Mouse (Mus musculus): Measurements from ENCODE around the gene 1600002K03Rik.
"Not testable (repeated sequence)": the region's sequence is repeated elsewhere in the genome, so short reads cannot be mapped to it uniquely, and the experiment has no call there.

1600002K03Rik gene

GRCm38 (mm10) chr10:80166136-80166535, 6.6 kb upstream of the 1600002K03Rik start:
- not testable (repeated sequence) for DNase-seq (ENCODE audit: low spot score in 2 of 2)

GRCm38 (mm10) chr10:80167460-80168037, 5.2 kb upstream of the 1600002K03Rik start:
- DNase-seq (ENCODE audit: low spot score in 2 of 2) = peak; percentile 98 to 99

DNA sequence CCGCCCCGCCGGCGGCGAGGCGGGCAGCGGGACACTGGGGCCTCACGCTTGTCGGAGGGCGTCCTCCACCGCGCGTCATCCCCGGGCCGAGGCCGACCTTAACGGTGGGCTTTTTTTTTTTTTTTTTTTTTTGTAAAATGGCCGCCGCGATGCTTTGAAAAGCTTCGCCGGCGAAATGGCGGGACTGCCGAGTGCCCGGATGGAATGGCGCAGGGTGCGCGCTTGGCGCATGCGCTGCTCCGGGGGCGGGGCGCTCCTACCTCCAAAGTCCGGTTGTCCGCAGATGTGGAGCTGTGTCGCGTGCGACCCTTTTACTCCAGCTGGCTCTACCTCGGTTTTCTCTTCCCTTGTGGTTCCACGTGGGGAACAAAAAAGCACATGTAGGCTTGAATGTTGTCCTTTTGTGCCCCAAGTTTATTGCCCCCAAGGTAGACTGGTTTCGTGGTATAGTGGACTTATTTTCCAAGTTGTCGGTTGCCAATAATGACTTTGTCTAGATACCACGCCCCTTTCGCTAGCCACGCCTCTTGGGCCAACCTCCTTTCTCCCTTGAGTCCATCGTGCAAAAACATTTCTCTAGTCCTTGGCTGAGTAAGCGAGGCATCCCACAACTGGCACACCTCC, 4.6 kb upstream of the 1600002K03Rik start:
- DNase-seq (ENCODE audit: low spot score in 2 of 2) = peak; percentile 94 to 95

- DNase-seq (ENCODE audit: low spot score in 2 of 2) = no peak
Measured at GRCm38 (mm10) chr10:80169070-80169469, 3.7 kb upstream of the 1600002K03Rik start.

DNA sequence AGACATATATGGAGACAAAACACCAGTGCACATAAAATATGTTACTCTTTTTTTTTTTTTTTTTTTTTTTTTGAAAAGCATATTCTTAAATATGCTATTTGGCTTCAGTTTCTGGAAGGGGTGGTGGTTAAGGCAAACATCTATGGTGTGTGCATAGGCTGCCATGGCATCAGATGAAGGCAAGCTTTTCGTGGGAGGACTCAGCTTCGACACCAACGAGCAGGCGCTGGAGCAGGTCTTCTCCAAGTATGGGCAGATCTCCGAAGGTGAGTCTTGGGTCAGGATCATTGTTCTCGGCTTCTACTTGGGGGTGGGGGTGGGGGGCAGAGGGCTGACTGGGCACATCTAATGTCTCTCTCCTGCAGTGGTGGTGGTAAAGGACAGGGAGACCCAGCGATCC, 3.1 kb upstream of the 1600002K03Rik start:
- peak in 1 of 2 experiments; percentile 51 for DNase-seq (ENCODE audit: low spot score in 2 of 2)

GRCm38 (mm10) chr10:80170052-80170451, 2.7 kb upstream of the 1600002K03Rik start:
- no peak for DNase-seq (ENCODE audit: low spot score in 2 of 2)

DNA sequence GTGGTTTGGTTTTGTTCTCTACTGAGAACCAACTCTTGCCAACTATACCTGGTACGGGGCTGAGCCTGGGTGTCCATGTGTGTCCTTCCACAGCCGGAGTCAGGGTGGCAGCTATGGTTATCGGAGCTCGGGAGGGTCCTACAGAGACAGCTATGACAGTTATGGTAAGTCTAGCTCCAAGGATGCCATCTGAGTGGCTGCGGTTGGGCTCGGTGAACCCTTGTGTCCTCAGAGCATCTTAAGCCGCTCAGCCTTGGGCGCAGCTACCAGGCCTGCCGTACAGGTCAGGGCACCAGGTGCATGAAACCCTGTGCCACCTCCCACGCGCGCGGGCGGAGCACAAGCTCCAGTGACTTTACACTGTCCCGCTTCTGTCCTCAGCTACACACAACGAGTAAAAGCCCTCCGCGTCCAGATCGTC, 2.1 kb upstream of the 1600002K03Rik start:
- peak in 1 of 2 experiments; percentile 63 for DNase-seq (ENCODE audit: low spot score in 2 of 2)

DNA sequence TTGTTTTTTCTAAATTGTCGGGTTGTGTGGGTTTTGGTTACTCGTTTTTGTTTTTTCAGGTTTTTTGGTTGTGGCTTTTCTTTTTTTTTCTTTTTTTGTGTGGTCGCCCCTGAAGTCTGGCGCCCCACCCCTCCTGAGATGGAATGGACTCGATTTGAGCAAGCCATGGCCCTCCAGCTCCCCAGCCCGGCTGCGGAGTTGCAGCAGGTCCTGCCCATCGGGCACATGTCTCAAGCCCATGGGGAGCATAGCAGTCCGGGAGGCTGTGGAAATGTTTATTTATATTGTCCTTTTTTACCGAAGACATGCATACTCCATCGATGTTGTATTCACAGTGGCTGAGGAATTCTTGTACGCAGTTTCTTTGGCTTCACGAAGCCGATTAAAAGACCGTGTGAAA, 1.5 kb upstream of the 1600002K03Rik start:
- peak in 1 of 2 experiments; percentile 24 for DNase-seq (ENCODE audit: low spot score in 2 of 2)

DNA sequence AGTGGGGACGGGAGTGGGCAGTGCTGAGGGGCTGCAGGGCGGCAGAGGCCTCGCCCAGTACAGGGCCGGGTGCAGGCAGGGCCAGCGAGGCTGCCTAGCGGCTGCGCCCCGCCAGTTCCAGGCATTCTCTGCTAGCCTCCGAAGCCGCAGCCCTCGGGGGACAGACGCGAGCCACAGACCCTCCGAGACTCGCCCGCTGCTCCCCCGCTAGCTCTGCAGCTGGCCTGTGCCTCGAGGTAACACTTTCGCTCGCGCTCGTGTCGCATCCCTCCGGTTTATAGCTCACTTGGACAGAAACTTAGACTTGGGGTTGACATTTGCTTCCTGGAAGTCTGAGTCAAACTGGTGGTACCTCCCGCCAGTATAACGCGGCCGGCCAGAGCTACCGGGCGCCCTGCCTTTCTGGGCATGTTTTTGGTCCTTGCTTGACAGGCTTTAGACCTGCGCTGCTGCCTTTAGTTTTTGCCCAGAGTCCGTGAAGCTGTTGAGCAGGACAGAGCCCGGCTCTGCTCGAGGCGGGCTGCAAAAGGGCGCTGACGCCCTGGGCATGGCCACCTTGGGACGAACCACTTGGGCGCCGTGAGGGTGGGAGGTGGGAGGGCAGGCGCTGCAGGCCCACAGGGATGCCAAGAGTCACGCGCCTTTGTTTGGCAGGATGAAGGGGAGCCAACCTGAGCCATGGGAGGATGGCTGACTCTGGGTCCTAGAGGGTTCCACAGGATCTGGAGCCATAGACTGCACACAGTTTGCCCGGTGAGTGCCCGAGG, 801 bp upstream of the 1600002K03Rik start:
- DNase-seq (ENCODE audit: low spot score in 2 of 2) = peak; percentile 47 to 56

DNA sequence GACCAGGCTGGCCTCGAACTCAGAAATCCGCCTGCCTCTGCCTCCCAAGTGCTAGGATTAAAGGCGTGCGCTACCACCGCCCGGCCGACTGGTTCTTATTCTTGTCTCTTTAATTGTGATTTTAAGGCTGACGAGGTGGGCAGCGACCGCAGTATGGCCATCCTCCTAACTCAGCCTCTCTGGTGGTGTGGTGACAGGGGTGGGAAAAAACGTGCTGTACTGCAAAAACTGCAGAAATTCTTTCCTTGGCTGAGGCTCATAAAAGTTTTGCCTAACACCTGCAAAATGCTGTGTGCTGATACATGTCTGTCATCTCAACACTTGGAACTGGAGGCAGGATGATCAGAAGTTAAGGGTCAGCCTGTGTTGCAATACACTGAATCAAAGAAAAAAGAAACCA, 614 bp downstream of the 1600002K03Rik start:
- DNase-seq (ENCODE audit: low spot score in 2 of 2) = peak in 1 of 2 experiments; percentile 44

DNA sequence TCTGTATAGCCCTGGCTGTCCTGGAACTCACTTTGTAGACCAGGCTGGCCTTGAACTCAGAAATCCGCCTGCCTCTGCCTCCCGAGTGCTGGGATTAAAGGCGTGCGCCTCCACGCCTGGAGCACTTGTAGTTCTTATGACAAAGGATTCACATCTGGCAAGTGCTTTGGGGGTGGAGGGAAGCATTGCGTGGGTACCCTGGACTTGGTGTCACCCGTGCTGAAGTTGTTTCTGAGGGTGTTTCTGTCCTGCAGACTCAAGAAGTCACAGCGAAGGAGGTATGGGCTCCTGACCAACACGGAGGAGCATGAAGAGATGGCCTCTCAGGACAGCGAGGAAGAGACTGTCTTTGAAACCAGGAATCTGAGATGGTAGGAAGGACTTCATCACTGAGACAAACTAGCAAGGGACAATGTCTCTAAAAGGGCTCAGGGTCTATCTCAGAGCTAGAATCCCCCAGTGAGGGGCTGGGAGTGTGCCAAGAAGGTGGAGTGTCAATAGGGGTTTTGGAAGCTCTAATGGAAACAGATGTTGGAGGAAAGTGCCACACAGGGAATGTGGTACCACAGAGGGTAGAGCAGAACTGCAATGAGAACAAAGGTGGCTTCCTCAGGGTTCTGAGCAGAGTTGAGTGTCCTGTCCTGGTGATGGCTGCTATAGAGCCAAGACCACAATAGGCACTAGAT, 1.4 kb downstream of the 1600002K03Rik start:
- peak in 1 of 2 experiments; percentile 33 for DNase-seq (ENCODE audit: low spot score in 2 of 2)

- DNase-seq (ENCODE audit: low spot score in 2 of 2) = peak in 1 of 2 experiments; percentile 37
Measured at GRCm38 (mm10) chr10:80174705-80175104, 2.0 kb downstream of the 1600002K03Rik start.

- peak; percentile 53 to 61 for DNase-seq (ENCODE audit: low spot score in 2 of 2)
Measured at GRCm38 (mm10) chr10:80175536-80176269, 3.0 kb downstream of the 1600002K03Rik start.

DNA sequence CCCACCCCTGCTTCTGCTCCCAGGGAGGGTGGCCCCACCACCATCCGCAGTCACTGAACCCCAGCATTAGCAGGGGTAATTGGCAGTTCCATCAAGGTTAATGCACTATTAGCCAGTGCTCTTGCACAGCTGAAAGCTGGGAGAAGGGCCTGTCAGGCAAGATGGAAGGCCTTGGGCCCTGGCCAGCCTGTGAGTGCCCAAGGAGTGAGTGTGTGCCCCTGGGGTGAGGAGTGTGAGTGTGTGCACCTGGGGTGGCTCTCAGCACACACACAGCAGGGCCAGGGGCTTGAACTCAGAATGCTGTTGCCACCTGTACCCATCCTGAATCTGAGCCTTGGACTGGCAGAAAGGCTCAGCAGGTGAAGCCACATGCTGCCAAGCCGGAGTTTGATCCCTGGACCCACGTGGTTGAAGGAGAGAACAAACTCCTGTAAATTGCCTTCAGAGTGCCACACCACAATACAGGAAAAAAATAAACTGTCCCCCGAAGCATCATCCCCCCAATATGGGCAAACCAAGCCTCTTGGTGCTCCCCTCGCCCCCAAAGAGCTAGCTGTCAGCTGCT, 3.6 kb downstream of the 1600002K03Rik start:
- peak in 1 of 2 experiments; percentile 33 for DNase-seq (ENCODE audit: low spot score in 2 of 2)

GRCm38 (mm10) chr10:80177441-80178279, 4.9 kb downstream of the 1600002K03Rik start:
- no peak for DNase-seq (ENCODE audit: low spot score in 2 of 2)

GRCm38 (mm10) chr10:80179068-80180051, 6.6 kb downstream of the 1600002K03Rik start, which contains the start of gene Efna2:
TSS of gene Efna2 (plus strand) at chr10:80179482.
- DNase-seq (ENCODE audit: low spot score in 2 of 2) = peak in 1 of 2 experiments; percentile 70

GRCm38 (mm10) chr10:80180288-80180687, 7.5 kb downstream of the 1600002K03Rik start:
- DNase-seq (ENCODE audit: low spot score in 2 of 2) = no peak

- peak in 1 of 2 experiments; percentile 32 for DNase-seq (ENCODE audit: low spot score in 2 of 2)
Measured at GRCm38 (mm10) chr10:80180823-80181222, 8.1 kb downstream of the 1600002K03Rik start.

- DNase-seq (ENCODE audit: low spot score in 2 of 2) = no peak
Measured at GRCm38 (mm10) chr10:80182547-80182946, 9.8 kb downstream of the 1600002K03Rik start.
